Mouse (Mus musculus): ENCODE results near the gene Capn11. TPM values are rescaled to one million over a fixed set of nuclear protein-coding genes. Genes with fewer than 3 reads are reported as not detected.

The Capn11 gene
- total RNA-seq (2014; rRNA removed) (0.42 and 1.8 TPM in 2 replicates), polyA plus RNA-seq (2015; fragmentation: Nextera tagmentation; extraction: Ambion mirVana) (0.14 and 2.0 TPM in 2 replicates)

DNA sequence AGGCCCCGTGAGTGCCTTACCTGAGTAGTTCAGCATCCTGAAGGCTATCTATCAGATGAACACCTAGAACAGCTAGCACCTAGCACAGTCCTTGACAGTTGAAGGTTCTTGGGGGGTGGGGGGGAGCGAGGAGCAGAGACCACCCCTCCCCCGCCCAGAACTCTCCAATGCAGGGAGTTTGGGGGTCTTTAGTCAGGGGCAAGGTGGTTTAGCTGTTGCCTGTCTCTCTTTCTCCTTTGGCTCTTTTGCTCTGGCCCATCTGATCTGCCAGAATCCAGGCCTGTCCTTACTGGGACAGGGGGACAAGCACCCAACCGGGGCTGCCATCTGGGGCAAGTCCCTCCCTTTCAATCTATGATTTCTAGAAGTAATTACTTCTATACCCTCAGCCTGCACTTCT, at the start of gene Capn11:
Capn11 (minus strand) TSS at position 101 of the 400 bp plus-strand sequence.
- ATAC-seq, result no peak
- Histone ChIP-seq H3K4me3 (ENCODE audit: low read length) (no peak within 1 kb of the TSS), H3K4me2 (ENCODE audit: low read depth, low read length) (no peak within 1 kb of the TSS), H3K27ac (no peak within 1 kb of the TSS), H3K27me3 (ENCODE audit: insufficient read depth, low read length) (no peaks in the 10 kb centered on the region), H3K9ac (replicated peaks; ENCODE audit: low read length) (no peak within 1 kb of the TSS), H3K4me1 (ENCODE audit: insufficient read depth, low read length) (no peaks in the 10 kb centered on the region), H3K9me3 (ENCODE audit: low read length) (no peaks in the 10 kb centered on the region), H3K36me3 (ENCODE audit: insufficient read depth, low read length) (peaks cover 11% of the 10 kb centered on the region; the same call in 1 of the 2 replicates)
- WGBS, result 82% methylated on average over 4 of the region's 4 CpGs
- no peak for DNase-seq (ENCODE audit: low spot score)
- TF ChIP-seq CTCF (IDR thresholded peaks at IDR 0.05; ENCODE audit: low read depth), result no peak

DNA sequence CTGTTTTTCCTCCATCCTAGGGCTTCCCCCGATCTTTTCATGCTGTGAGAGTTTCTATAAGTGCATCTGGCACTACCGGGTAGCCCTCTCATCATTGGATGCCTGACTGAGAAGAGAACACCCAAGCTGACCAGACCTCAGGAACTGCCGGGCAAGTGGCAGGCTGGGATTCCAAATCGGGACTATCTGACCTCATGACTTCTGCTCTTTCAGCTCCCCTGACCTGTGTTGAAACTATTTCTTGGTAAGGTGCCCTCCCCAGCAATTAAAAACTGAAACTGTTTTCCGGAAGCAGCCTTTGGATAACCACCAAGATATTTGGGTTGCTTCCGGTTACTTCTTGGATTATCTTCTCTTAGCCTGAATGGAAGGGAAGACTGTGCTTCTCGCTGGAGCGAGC, 49.1 kb upstream of the Capn11 start:
- 78% methylated on average over 8 of the region's 8 CpGs for WGBS

DNA sequence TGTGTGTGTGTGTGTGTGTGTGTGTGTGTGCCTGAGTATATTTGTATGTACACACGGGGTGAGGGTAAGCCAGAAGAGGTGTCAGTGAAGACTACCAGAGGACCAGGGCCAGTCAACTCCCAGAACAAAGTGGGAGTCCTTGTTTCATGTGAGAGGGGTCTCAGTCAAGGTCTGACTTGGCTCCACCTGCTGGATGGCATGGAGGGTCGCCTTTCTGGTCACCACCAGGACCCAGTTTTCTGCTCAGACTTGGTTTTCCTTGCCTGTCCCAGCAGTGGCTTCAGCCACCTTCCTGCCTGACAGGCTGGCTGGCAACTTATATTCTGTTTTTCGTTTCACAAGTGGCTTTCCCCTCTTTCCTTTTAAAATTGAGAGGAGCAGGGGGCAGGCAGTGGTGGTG, 48.3 kb upstream of the Capn11 start:
- no peak for ATAC-seq
- no peaks in the 10 kb centered on the region for H3K27me3 ChIP-seq (ENCODE audit: insufficient read depth, low read length)
- WGBS, result 40% methylated on average over 3 of the region's 3 CpGs

More for the DNA sequence above, 49.1 kb upstream of the Capn11 start:
- no peak overlapping the region for H3K27ac ChIP-seq
- ATAC-seq (no peak), DNase-seq (ENCODE audit: low spot score) (no peak)
- H3K4me2 ChIP-seq (ENCODE audit: low read depth, low read length), result no peak overlapping the region
- H3K36me3 ChIP-seq (ENCODE audit: insufficient read depth, low read length), result no peaks in the 10 kb centered on the region
- H3K9me3 ChIP-seq (ENCODE audit: low read length), result no peaks in the 10 kb centered on the region
- no peak overlapping the region for H3K4me3 ChIP-seq (ENCODE audit: low read length)
- TF ChIP-seq CTCF (IDR thresholded peaks at IDR 0.05; ENCODE audit: low read depth), result no peak
- H3K4me1 ChIP-seq (ENCODE audit: insufficient read depth, low read length), result no peaks in the 10 kb centered on the region
- no peaks in the 10 kb centered on the region for H3K27me3 ChIP-seq (ENCODE audit: insufficient read depth, low read length)
- no peak overlapping the region for H3K9ac ChIP-seq (replicated peaks; ENCODE audit: low read length)

DNA sequence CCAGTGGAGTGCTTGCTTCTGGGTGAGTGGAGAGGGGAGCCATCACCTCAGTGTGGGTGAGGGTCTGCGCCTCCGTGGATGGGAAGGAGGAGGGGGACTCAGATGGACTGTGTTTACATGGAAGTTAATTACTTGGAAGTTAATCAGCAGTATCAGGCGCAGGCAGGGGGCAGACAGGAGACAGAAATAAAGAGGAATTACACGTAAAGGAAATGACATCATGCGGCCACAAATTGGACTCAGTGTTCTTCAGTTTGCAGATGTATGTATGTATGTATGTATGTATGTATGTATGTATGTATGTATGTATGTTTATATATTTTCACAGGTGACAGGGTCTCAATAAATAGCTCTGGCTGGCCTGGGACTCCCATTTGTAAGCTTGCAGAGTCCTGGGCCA, 47.7 kb upstream of the Capn11 start:
- Histone ChIP-seq H3K4me3 (ENCODE audit: low read length) (no peak overlapping the region), H3K9me3 (ENCODE audit: low read length) (no peaks in the 10 kb centered on the region), H3K36me3 (ENCODE audit: insufficient read depth, low read length) (no peaks in the 10 kb centered on the region), H3K27ac (no peak overlapping the region), H3K4me2 (ENCODE audit: low read depth, low read length) (no peak overlapping the region), H3K4me1 (ENCODE audit: insufficient read depth, low read length) (no peaks in the 10 kb centered on the region), H3K9ac (replicated peaks; ENCODE audit: low read length) (no peak overlapping the region), H3K27me3 (ENCODE audit: insufficient read depth, low read length) (no peaks in the 10 kb centered on the region)
- WGBS, result 66% methylated on average over 5 of the region's 5 CpGs
- no peak for ATAC-seq
- no peak for TF ChIP-seq CTCF (IDR thresholded peaks at IDR 0.05; ENCODE audit: low read depth)
- DNase-seq (ENCODE audit: low spot score), result no peak

More for the DNA sequence above, 48.3 kb upstream of the Capn11 start:
- Histone ChIP-seq H3K36me3 (ENCODE audit: insufficient read depth, low read length) (no peaks in the 10 kb centered on the region), H3K27ac (no peak overlapping the region), H3K9ac (replicated peaks; ENCODE audit: low read length) (no peak overlapping the region), H3K4me3 (ENCODE audit: low read length) (no peak overlapping the region), H3K4me1 (ENCODE audit: insufficient read depth, low read length) (no peaks in the 10 kb centered on the region), H3K9me3 (ENCODE audit: low read length) (no peaks in the 10 kb centered on the region), H3K4me2 (ENCODE audit: low read depth, low read length) (no peak overlapping the region)
- DNase-seq (ENCODE audit: low spot score), result no peak
- TF ChIP-seq CTCF (IDR thresholded peaks at IDR 0.05; ENCODE audit: low read depth), result peak; percentile 37

DNA sequence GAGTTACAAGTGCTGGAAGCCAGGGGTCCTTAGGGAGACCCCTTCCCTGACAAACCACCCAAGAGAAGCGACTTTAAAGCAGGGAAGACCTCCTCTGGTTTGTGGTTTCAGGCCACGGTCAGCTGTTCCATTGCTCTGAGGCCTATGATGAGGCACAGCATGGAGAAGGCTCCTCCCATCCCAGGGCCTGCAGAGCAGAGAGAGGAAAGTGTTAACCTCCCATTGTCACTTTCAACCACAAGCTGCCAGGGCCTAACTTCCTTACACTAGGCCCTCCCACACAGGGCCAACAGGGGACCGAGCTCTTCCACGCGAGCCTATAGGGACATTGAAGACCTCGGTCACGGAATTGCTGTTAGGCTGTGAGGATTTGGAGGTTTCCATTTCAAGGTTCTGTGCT, 44.1 kb upstream of the Capn11 start:
- Histone ChIP-seq H3K4me3 (ENCODE audit: low read length) (no peak overlapping the region), H3K4me2 (ENCODE audit: low read depth, low read length) (no peak overlapping the region), H3K27me3 (ENCODE audit: insufficient read depth, low read length) (no peaks in the 10 kb centered on the region), H3K27ac (no peak overlapping the region), H3K36me3 (ENCODE audit: insufficient read depth, low read length) (no peaks in the 10 kb centered on the region), H3K4me1 (ENCODE audit: insufficient read depth, low read length) (no peaks in the 10 kb centered on the region), H3K9ac (replicated peaks; ENCODE audit: low read length) (no peak overlapping the region), H3K9me3 (ENCODE audit: low read length) (no peaks in the 10 kb centered on the region)
- ATAC-seq, result no peak
- no peak for TF ChIP-seq CTCF (IDR thresholded peaks at IDR 0.05; ENCODE audit: low read depth)
- DNase-seq (ENCODE audit: low spot score), result no peak
- 67% methylated on average over 7 of the region's 7 CpGs for WGBS

DNA sequence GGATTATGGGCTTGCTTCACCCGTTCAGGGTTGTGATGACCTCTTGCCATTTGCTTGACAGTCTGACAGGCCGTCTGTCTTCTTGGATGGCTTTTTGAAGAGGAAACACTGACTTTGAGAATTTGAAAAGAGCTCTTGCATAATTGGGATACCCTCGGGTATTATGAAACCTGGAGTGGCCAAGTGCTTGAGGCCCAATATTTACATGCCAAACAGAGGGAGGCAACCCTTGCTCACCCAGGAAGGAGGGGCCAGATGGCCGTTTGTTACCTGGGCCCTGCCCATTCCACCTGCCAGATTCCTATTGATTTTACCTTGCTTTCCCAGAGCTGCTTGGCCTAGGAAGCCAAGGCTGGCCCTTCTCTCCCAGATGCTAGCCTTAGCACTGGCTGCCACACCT, 43.1 kb upstream of the Capn11 start:
- Histone ChIP-seq H3K4me3 (ENCODE audit: low read length) (no peak overlapping the region), H3K36me3 (ENCODE audit: insufficient read depth, low read length) (no peaks in the 10 kb centered on the region), H3K4me2 (ENCODE audit: low read depth, low read length) (no peak overlapping the region), H3K4me1 (ENCODE audit: insufficient read depth, low read length) (no peaks in the 10 kb centered on the region), H3K27ac (no peak overlapping the region), H3K9ac (replicated peaks; ENCODE audit: low read length) (no peak overlapping the region), H3K9me3 (ENCODE audit: low read length) (no peaks in the 10 kb centered on the region), H3K27me3 (ENCODE audit: insufficient read depth, low read length) (no peaks in the 10 kb centered on the region)
- 53% methylated on average over 4 of the region's 4 CpGs for WGBS
- no peak for TF ChIP-seq CTCF (IDR thresholded peaks at IDR 0.05; ENCODE audit: low read depth)
- DNase-seq (ENCODE audit: low spot score) (no peak), ATAC-seq (no peak)

DNA sequence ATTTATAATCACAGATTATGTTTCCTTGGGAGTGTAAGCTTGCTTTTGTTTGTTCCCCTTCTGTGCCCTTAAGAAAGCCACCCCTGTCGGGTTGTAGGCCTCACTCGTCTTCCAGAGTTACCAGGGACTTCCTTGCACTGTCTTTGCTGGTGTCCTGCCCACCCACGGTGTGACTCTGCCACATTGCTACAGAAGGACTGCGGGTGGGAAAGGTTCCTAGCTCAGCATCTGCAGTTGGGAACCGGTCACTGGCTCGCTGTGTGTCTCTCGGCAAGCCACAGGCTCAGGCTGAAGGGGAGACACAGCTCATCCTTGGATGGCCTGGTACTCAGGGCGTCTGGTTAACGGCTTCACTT, 42.1 kb upstream of the Capn11 start:
- no peaks in the 10 kb centered on the region for H3K36me3 ChIP-seq (ENCODE audit: insufficient read depth, low read length)
- TF ChIP-seq CTCF (IDR thresholded peaks at IDR 0.05; ENCODE audit: low read depth), result no peak
- H3K4me1 ChIP-seq (ENCODE audit: insufficient read depth, low read length), result no peaks in the 10 kb centered on the region
- ATAC-seq (no peak), DNase-seq (ENCODE audit: low spot score) (no peak)
- H3K27ac ChIP-seq, result no peak overlapping the region; the same call in 1 of the 2 replicates
- no peaks in the 10 kb centered on the region for H3K27me3 ChIP-seq (ENCODE audit: insufficient read depth, low read length)
- no peak overlapping the region for H3K9ac ChIP-seq (replicated peaks; ENCODE audit: low read length)
- H3K9me3 ChIP-seq (ENCODE audit: low read length), result no peaks in the 10 kb centered on the region
- WGBS, result 63% methylated on average over 9 of the region's 9 CpGs
- H3K4me3 ChIP-seq (ENCODE audit: low read length), result no peak overlapping the region
- no peak overlapping the region for H3K4me2 ChIP-seq (ENCODE audit: low read depth, low read length)

Measured in hindbrain, postnatal 0 days (tissue).